Mouse (Mus musculus): ENCODE results near the gene Ago3. TPM values are rescaled to one million over a fixed set of nuclear protein-coding genes. Genes with fewer than 3 reads are reported as not detected.

Ago3 gene
- total and polyA plus RNA-seq, 3 experiments, result 5.3 to 6.7 (median 5.3) TPM

DNA sequence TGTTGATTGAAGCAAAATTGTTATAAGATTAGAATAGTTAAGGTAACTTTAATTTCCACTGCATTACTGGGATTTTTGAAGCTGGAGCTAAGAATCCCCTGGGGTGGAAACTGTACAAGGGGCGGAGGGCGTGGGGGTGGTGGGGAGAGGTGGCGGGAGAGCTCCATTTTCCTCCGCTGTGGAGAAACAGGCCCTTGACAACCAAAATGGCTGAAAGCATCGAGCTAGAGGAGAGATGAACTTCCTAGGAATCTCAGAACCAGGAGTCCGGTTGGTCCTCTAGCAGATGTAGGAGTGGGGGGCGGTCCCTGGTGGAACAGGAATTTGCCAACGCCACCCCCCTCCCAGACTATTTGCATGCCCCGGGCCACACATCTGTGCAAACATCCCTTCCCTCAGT, 147.7 kb downstream of the Ago3 start:
- no peak overlapping the region for H3K9ac ChIP-seq (ENCODE audit: insufficient read depth, low read depth)
- no peak overlapping the region for H3K27ac ChIP-seq (ENCODE audit: insufficient read depth, low read depth)
- H3K9me3 ChIP-seq (replicated peaks; ENCODE audit: low read length), result no peaks in the 10 kb centered on the region
- peaks cover 0 to 17% of the 10 kb centered on the region in 2 experiments; a peak in 2 of 4 replicates for H3K4me1 ChIP-seq (ENCODE audit: control insufficient read depth in 1 of 2, insufficient read depth in 2 of 2)
- dilution Hi-C loops (cut with MboI; ENCODE audit: extremely low pct_ligation_motif_present, extremely low pct_unique_long_range_greater_than_20kb, low sequenced_read_pairs) (no loop called here), in situ Hi-C loops (cut with MboI; ENCODE audit: low pct_ligation_motif_present, low pct_unique_long_range_greater_than_20kb, low sequenced_read_pairs) (no loop called here)
- no peak overlapping the region; the same call in 1 of the 2 replicates for H3K4me2 ChIP-seq (ENCODE audit: insufficient read depth, low read depth, poor library complexity, severe bottlenecking)
- H3K36me3 ChIP-seq (replicated peaks in 1 of 2; ENCODE audit: control insufficient read depth in 1 of 2, insufficient read depth in 1 of 2, low read length in 1 of 2), result peaks cover 0 to 7% of the 10 kb centered on the region in 2 experiments
- DNase-seq (ENCODE audit: extremely low read depth), result no peak
- H3K27me3 ChIP-seq (replicated peaks), result peaks cover 12% of the 10 kb centered on the region
- TF ChIP-seq EP300 (IDR thresholded peaks at IDR 0.05; ENCODE audit: low read length) (no peak), NELFE (IDR thresholded peaks at IDR 0.05; ENCODE audit: low read depth, low read length) (no peak), NRF1 (IDR thresholded peaks at IDR 0.05; ENCODE audit: low read depth, low read length) (no peak), SIN3A (IDR thresholded peaks at IDR 0.05; ENCODE audit: low read length) (no peak), UBTF (IDR thresholded peaks at IDR 0.05; ENCODE audit: low read depth, low read length) (no peak), MAX (IDR thresholded peaks at IDR 0.05; ENCODE audit: low read length) (no peak), SMC3 (IDR thresholded peaks at IDR 0.05; ENCODE audit: low read depth, low read length) (no peak), POLR2A (IDR thresholded peaks at IDR 0.05; ENCODE audit: low read depth, low read length) (no peak), PAX5 (IDR thresholded peaks at IDR 0.05; ENCODE audit: low read length) (no peak)
- H3K79me2 ChIP-seq (replicated peaks; ENCODE audit: control insufficient read depth, extremely low read depth, insufficient read depth, poor library complexity, severe bottlenecking), result no peaks in the 10 kb centered on the region
- no peak overlapping the region for H3K4me3 ChIP-seq (replicated peaks in 1 of 3; ENCODE audit: low read depth in 2 of 3, low read length in 2 of 3, poor library complexity in 1 of 3)

Other genes starting within 250 kb of the Ago3 start
- 140 and 168 TPM in 2 replicates for gene Thrap3, start 226.8 kb downstream of the Ago3 start, total RNA-seq (2012; rRNA removed)
- 183 and 204 TPM in 2 replicates for gene Thrap3, start 226.8 kb downstream of the Ago3 start, total RNA-seq (2014; rRNA removed)
- 327 and 334 TPM in 2 replicates for gene Thrap3, start 226.8 kb downstream of the Ago3 start, polyA plus RNA-seq (2012; ENCODE audit: insufficient read length, low read depth)
- gene Map7d1, start 173.2 kb downstream of the Ago3 start, total RNA-seq (2012; rRNA removed), result 17.9 and 20.8 TPM in 2 replicates
- 12.5 and 12.8 TPM in 2 replicates for gene Map7d1, start 173.2 kb downstream of the Ago3 start, total RNA-seq (2014; rRNA removed)
- 62.2 and 72.2 TPM in 2 replicates for gene Map7d1, start 173.2 kb downstream of the Ago3 start, polyA plus RNA-seq (2012; ENCODE audit: insufficient read length, low read depth)
- gene Trappc3, start 167.2 kb downstream of the Ago3 start, total RNA-seq (2012; rRNA removed), result 72.7 and 81.1 TPM in 2 replicates
- gene Trappc3, start 167.2 kb downstream of the Ago3 start, total RNA-seq (2014; rRNA removed), result 94.8 and 100 TPM in 2 replicates
- gene Trappc3, start 167.2 kb downstream of the Ago3 start, polyA plus RNA-seq (2012; ENCODE audit: insufficient read length, low read depth), result 73.0 and 74.1 TPM in 2 replicates
- gene Col8a2, start 142.8 kb downstream of the Ago3 start, total RNA-seq (2012; rRNA removed), result not detected in 2 replicates
- not detected in 2 replicates for gene Col8a2, start 142.8 kb downstream of the Ago3 start, total RNA-seq (2014; rRNA removed)
- gene Col8a2, start 142.8 kb downstream of the Ago3 start, polyA plus RNA-seq (2012; ENCODE audit: insufficient read length, low read depth), result not detected in 2 replicates
- 68.5 and 74.0 TPM in 2 replicates for gene Adprhl2, start 107.9 kb downstream of the Ago3 start, total RNA-seq (2012; rRNA removed)
- gene Adprhl2, start 107.9 kb downstream of the Ago3 start, total RNA-seq (2014; rRNA removed), result 57.3 and 59.7 TPM in 2 replicates
- 52.0 and 62.4 TPM in 2 replicates for gene Adprhl2, start 107.9 kb downstream of the Ago3 start, polyA plus RNA-seq (2012; ENCODE audit: insufficient read length, low read depth)
- gene Tekt2, start 103.9 kb downstream of the Ago3 start, total RNA-seq (2012; rRNA removed), result 0.08 and 0.13 TPM in 2 replicates
- not detected in 2 replicates for gene Tekt2, start 103.9 kb downstream of the Ago3 start, total RNA-seq (2014; rRNA removed)
- gene Tekt2, start 103.9 kb downstream of the Ago3 start, polyA plus RNA-seq (2012; ENCODE audit: insufficient read length, low read depth), result 0.24 and 0.64 TPM in 2 replicates
- gene Ago1, start 39.0 kb upstream of the Ago3 start, total RNA-seq (2012; rRNA removed), result 10.8 and 10.9 TPM in 2 replicates
- gene Ago1, start 39.0 kb upstream of the Ago3 start, total RNA-seq (2014; rRNA removed), result 6.2 and 6.9 TPM in 2 replicates
- gene Ago1, start 39.0 kb upstream of the Ago3 start, polyA plus RNA-seq (2012; ENCODE audit: insufficient read length, low read depth), result 23.1 and 29.0 TPM in 2 replicates
- gene Ago4, start 103.9 kb upstream of the Ago3 start, total RNA-seq (2012; rRNA removed), result 1.3 and 2.6 TPM in 2 replicates
- 1.2 and 1.5 TPM in 2 replicates for gene Ago4, start 103.9 kb upstream of the Ago3 start, total RNA-seq (2014; rRNA removed)
- gene Ago4, start 103.9 kb upstream of the Ago3 start, polyA plus RNA-seq (2012; ENCODE audit: insufficient read length, low read depth), result 1.3 TPM in 2 replicates
- gene Clspn, start 127.4 kb upstream of the Ago3 start, total RNA-seq (2012; rRNA removed), result 34.9 and 49.4 TPM in 2 replicates
- 25.4 and 25.5 TPM in 2 replicates for gene Clspn, start 127.4 kb upstream of the Ago3 start, total RNA-seq (2014; rRNA removed)
- 90.0 and 103 TPM in 2 replicates for gene Clspn, start 127.4 kb upstream of the Ago3 start, polyA plus RNA-seq (2012; ENCODE audit: insufficient read length, low read depth)
- gene 5730409E04Rik, start 180.3 kb upstream of the Ago3 start, total RNA-seq (2012; rRNA removed), result 4.1 and 4.7 TPM in 2 replicates
- gene 5730409E04Rik, start 180.3 kb upstream of the Ago3 start, total RNA-seq (2014; rRNA removed), result 4.7 and 5.8 TPM in 2 replicates
- 8.1 and 8.7 TPM in 2 replicates for gene 5730409E04Rik, start 180.3 kb upstream of the Ago3 start, polyA plus RNA-seq (2012; ENCODE audit: insufficient read length, low read depth)
- gene Psmb2, start 248.1 kb upstream of the Ago3 start, total RNA-seq (2012; rRNA removed), result 225 and 266 TPM in 2 replicates
- gene Psmb2, start 248.1 kb upstream of the Ago3 start, total RNA-seq (2014; rRNA removed), result 391 and 447 TPM in 2 replicates
- gene Psmb2, start 248.1 kb upstream of the Ago3 start, polyA plus RNA-seq (2012; ENCODE audit: insufficient read length, low read depth), result 356 and 395 TPM in 2 replicates

All from CH12.LX (cell line).